Mouse (Mus musculus) liver, embryonic 14.5 days (tissue): ENCODE results near the gene Idh2. TPM values are rescaled to one million over a fixed set of nuclear protein-coding genes. Genes with fewer than 3 reads are reported as not detected.

Source experiments
- ATAC-seq: fragments of 200-750 bp; cut with Nextera tagmentation; 2 replicates; pipeline ENCODE4 v1.8.0; 2017; ENCODE audit warnings: moderate number of reproducible peaks, mild to moderate bottlenecking, moderate library complexity; ENCODE audit not compliant: insufficient read depth
- DNase-seq, 3 experiments: peaks; one replicate each; pipeline ENCODE4 v3.0.0-alpha.2; 2012 to 2013; ENCODE audit warnings: low read depth in 3 of 3, low spot score in 3 of 3
- H3K27ac ChIP-seq: fragments of 300-500 bp; sonication (generic); 2 replicates; pipeline ENCODE4 v1.5.1; 2014; ENCODE audit warnings: moderate library complexity, mild to moderate bottlenecking, control low read depth, inconsistent platforms
- H3K27me3 ChIP-seq: fragments of 300-500 bp; sonication (generic); 2 replicates; pipeline ENCODE4 v1.6.1; 2014; ENCODE audit warnings: mild to moderate bottlenecking, low read length, moderate library complexity; ENCODE audit not compliant: control insufficient read depth, insufficient read depth
- H3K36me3 ChIP-seq: fragments of 300-500 bp; sonication (generic); replicated peaks from 2 replicates; pipeline ENCODE4 v1.6.1; 2014; ENCODE audit warnings: low read depth; ENCODE audit not compliant: control insufficient read depth, insufficient read depth
- H3K4me1 ChIP-seq, 2 experiments: fragments of 200-500 bp in 1 of 2; fragments of 300-500 bp in 1 of 2; sonication (generic) in 1 of 2; replicated peaks; 2 replicates each; pipeline ENCODE4 v1.6.1; 2012 to 2014; ENCODE audit warnings: antibody characterized with exemption in 1 of 2, inconsistent platforms in 1 of 2, low read length in 1 of 2; ENCODE audit not compliant: control insufficient read depth in 2 of 2, insufficient read depth in 2 of 2
- H3K4me2 ChIP-seq: fragments of 300-500 bp; sonication (generic); 2 replicates; pipeline ENCODE4 v1.6.1; 2014; ENCODE audit warnings: low read depth, mild to moderate bottlenecking, control low read depth, moderate library complexity
- H3K4me3 ChIP-seq, 2 experiments: fragments of 200-500 bp in 1 of 2; fragments of 300-500 bp in 1 of 2; sonication (generic) in 1 of 2; 2 replicates each; pipeline ENCODE4 v1.5.1; 2012 to 2014; ENCODE audit warnings: low read depth in 2 of 2, low read length in 2 of 2, mild to moderate bottlenecking in 2 of 2, control low read depth in 1 of 2, inconsistent platforms in 1 of 2, moderate library complexity in 1 of 2; ENCODE audit not compliant: insufficient read depth in 1 of 2
- H3K9ac ChIP-seq: fragments of 300-500 bp; sonication (generic); replicated peaks from 2 replicates; pipeline ENCODE4 v1.6.1; 2014; ENCODE audit warnings: mild to moderate bottlenecking, control low read depth, moderate library complexity
- H3K9me3 ChIP-seq: fragments of 300-500 bp; sonication (generic); 2 replicates; pipeline ENCODE4 v1.6.1; 2016; ENCODE audit warnings: low read length, mixed read lengths; ENCODE audit not compliant: control insufficient read depth
- CTCF ChIP-seq: IDR thresholded peaks from 2 replicates; pipeline ENCODE4 v1.5.1; 2016; ENCODE audit warnings: antibody characterized with exemption, low read depth, control low read depth
- EP300 ChIP-seq: IDR thresholded peaks from 2 replicates; pipeline ENCODE4 v1.6.1; 2016; ENCODE audit warnings: antibody characterized with exemption, low read depth
- WGBS: fragments of 180-500 bp; shearing (Covaris S2); extraction: QIAGEN DNeasy Blood & Tissue Kit; methylation state at CpG from one replicate; pipeline ENCODE4 v1.1.7; 2014; ENCODE audit not compliant: insufficient replicate concordance; 5-methylcytosine and 5-hydroxymethylcytosine counted together
- polyA plus RNA-seq, 2 experiments: library from polyadenylated mRNA; depleted of rRNA in 1 of 2; stranded (reverse) in 1 of 2; unstranded in 1 of 2; fragments of >200 nt; fragmentation: Nextera tagmentation in 1 of 2; extraction: Ambion mirVana in 1 of 2; gene quantifications; 2 replicates each; pipeline versions ENCODE4 v1.2.1 to v1.2.3; 2012 to 2014

Idh2 gene
- polyA plus RNA-seq, 2 experiments: 88.2 to 128 TPM

DNA sequence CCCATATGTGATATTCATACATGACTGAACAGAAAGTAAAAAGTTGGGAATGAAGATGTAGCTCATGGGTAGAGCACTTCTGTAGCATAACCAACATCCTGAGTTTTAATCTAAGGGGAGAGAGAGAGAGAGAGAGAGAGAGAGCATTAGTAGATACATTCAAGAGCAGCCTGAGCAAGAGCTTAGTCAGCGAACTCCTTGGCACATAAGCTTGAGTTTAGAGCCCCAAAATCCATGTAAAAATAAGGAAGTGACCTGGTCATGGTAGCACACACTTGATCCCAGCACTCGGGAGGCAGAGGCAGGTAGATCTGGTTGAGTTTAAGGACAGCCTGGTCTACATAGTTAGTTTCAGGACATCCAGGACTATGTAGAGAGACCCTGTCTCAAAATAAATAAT lies 8.5 kb upstream of the Idh2 start:
- Histone ChIP-seq H3K36me3 (no peaks in the 10 kb centered on the region), H3K27ac (no peak overlapping the region), H3K4me3 (no peak overlapping the region), H3K4me2 (no peak overlapping the region), H3K9me3 (no peaks in the 10 kb centered on the region), H3K9ac (no peak overlapping the region), H3K4me1 (peaks cover 5 to 7% of the 10 kb centered on the region in 2 experiments), H3K27me3 (no peaks in the 10 kb centered on the region)
- ATAC-seq: no peak
- no peak for DNase-seq
- TF ChIP-seq CTCF (no peak), EP300 (no peak)
- WGBS: 54% methylated on average over 2 of the region's 2 CpGs

DNA sequence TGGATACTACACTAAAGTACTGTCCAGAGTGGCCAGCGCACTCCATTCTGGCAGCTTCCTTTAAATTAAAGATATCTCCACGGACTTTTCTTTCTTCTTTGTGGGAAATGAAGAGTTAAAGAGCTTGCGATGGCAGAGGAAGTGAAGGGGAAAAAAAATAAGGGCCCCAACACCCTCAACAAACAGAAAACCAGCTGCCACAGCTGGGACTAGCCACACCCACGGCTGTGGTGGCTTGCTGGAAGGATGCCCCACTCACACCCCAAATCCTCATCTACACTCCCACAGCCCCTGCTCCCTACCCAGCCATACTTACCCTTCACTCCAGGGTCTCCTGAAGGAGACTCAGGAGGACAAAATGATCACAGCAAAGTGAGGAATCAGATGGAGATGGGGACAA lies 7.9 kb upstream of the Idh2 start:
- Histone ChIP-seq H3K4me1 (peaks cover 5 to 7% of the 10 kb centered on the region in 2 experiments), H3K9me3 (no peaks in the 10 kb centered on the region), H3K4me2 (no peak overlapping the region), H3K4me3 (no peak overlapping the region), H3K9ac (no peak overlapping the region), H3K27ac (no peak overlapping the region), H3K36me3 (no peaks in the 10 kb centered on the region), H3K27me3 (no peaks in the 10 kb centered on the region)
- TF ChIP-seq CTCF (no peak), EP300 (no peak)
- ATAC-seq: no peak
- no peak for DNase-seq
- WGBS: 27% methylated on average over 4 of the region's 4 CpGs

DNA sequence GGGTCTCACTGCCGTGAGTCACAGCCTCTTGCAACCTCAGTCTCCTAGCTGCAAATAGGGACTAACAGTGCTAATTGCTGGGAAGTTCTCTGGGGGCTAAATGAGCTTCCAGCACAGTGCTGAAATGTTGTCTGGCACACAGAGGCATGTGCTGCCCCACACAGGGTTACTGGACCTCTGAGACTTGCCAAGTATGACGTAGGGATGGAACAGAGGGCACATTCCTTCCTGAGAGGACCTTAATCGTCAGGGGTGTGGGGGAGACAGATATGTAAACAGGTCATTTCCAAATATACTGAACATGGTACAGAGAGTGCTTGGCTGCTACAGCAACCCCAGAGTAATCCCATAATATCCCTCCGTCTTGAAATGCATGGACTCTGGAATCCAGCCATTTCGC lies 5.9 kb upstream of the Idh2 start:
- Histone ChIP-seq H3K9ac (no peak overlapping the region), H3K27me3 (no peaks in the 10 kb centered on the region), H3K36me3 (no peaks in the 10 kb centered on the region), H3K4me2 (no peak overlapping the region), H3K4me3 (no peak overlapping the region), H3K27ac (no peak overlapping the region), H3K4me1 (peaks cover 5 to 10% of the 10 kb centered on the region in 2 experiments), H3K9me3 (no peaks in the 10 kb centered on the region)
- DNase-seq (no peak), ATAC-seq (no peak)
- no peak for TF ChIP-seq EP300
- TF ChIP-seq CTCF: no peak
- WGBS: 62% methylated on average over 5 of the region's 5 CpGs

DNA sequence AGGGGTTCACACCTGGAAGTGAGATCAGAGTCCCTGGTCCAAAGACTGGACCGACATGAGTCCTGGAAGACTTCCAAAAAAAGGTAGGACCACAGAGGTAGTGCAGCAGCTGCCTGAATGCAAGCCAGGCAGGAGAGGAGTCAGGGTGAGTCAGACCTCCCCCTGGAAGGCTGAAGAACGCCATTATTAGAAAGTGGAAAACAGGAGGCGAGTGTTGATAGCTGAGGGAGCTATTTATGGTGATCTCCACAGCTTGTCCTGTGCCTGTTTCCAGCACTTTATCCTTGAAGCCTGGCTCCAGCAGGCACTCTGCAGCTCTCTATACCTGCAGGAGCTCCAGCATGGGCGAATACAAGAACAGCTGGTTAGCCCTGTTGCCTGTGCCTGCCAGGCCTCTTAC lies 4.0 kb upstream of the Idh2 start:
- Histone ChIP-seq H3K4me2 (no peak overlapping the region), H3K27me3 (no peaks in the 10 kb centered on the region), H3K36me3 (no peaks in the 10 kb centered on the region), H3K9me3 (no peaks in the 10 kb centered on the region), H3K4me1 (peaks cover 9 to 16% of the 10 kb centered on the region in 2 experiments), H3K9ac (no peak overlapping the region), H3K27ac (no peak overlapping the region), H3K4me3 (no peak overlapping the region)
- TF ChIP-seq EP300: no peak
- no peak for TF ChIP-seq CTCF
- WGBS: 57% methylated on average over 4 of the region's 4 CpGs
- no peak for ATAC-seq
- DNase-seq: no peak

DNA sequence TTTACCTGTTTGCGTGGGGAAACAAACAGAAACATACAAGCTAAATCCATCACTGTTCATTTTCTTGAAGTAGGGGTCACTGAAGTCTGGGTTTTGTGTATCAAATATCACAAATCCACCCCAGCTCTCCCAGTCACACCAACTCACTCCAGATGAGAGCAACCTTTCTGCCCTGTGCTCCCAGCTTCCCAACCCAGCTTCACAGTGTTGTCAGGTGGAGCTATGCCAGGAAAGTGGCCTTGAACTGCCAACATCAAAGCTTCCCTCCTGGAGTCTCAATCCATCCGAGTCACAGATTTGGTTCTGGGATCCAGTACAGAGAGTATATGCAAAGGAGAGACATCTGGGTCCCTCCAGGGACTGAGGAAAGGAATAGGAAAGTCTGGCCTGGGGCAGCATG lies 966 bp upstream of the Idh2 start:
- DNase-seq (no peak), ATAC-seq (no peak)
- H3K9ac ChIP-seq: no peak overlapping the region
- no peaks in the 10 kb centered on the region for H3K9me3 ChIP-seq
- H3K4me2 ChIP-seq: no peak overlapping the region
- H3K27me3 ChIP-seq: no peaks in the 10 kb centered on the region
- peaks cover 10 to 29% of the 10 kb centered on the region in 2 experiments for H3K4me1 ChIP-seq
- no peak for TF ChIP-seq EP300
- no peak for TF ChIP-seq CTCF
- no peak overlapping the region for H3K27ac ChIP-seq
- H3K36me3 ChIP-seq: no peaks in the 10 kb centered on the region
- WGBS: 82% methylated on average over 2 of the region's 2 CpGs
- no peak overlapping the region for H3K4me3 ChIP-seq
